Mouse (Mus musculus) ZHBTc4 (cell line): ENCODE measurements around the gene Slc41a3.
A peak's percentile ranks its signal among the peaks of the same experiment; 100 is the strongest.
"Not testable (repeated sequence)": the region's sequence is repeated elsewhere in the genome, so short reads cannot be mapped to it uniquely, and the experiment has no call there.

Experiments
- DNase-seq: peaks from one replicate; pipeline ENCODE4 v3.0.0-alpha.2; 2011; ENCODE audit warnings: low read depth, low spot score

Slc41a3 gene

DNA sequence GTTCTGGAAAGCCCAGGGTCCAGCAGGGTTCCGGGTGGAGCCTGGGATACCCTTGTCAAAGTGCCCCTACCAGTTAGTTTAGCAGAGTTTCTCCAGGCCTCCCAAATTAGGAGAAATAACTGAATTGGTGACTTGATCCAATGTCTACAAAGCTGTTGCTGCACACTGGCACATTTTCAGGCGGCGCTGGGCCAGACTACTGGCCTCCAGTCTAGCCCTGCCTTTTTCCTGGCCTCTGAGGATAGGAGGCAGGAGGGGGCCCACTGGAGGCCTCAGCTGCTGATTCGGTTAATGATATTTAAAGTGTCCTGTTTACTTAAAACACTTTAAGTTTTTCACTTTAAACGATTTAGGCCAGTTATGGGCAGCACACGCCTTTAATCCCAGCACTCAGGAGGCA is 19.7 kb downstream of the Slc41a3 start:
- no peak for DNase-seq

DNA sequence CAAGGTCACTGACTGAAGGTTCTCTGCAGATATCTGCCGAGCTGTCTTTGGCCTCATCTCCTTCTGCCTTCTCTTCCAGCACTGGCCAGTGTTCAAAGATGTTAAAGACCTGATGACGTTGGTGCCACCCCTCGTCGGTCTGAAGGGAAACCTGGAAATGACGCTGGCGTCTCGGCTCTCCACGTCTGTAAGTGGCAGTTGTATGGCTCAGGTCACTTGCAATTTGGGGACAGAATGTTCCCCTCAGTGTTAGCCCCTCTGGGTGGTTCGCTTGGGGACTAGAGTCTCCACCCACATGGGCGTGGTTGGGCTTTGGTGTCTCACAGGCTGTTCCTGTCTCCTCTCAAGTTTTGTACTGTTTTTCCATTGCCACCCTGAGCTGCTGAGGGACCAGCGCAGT is 20.2 kb downstream of the Slc41a3 start:
- DNase-seq, result no peak

DNA sequence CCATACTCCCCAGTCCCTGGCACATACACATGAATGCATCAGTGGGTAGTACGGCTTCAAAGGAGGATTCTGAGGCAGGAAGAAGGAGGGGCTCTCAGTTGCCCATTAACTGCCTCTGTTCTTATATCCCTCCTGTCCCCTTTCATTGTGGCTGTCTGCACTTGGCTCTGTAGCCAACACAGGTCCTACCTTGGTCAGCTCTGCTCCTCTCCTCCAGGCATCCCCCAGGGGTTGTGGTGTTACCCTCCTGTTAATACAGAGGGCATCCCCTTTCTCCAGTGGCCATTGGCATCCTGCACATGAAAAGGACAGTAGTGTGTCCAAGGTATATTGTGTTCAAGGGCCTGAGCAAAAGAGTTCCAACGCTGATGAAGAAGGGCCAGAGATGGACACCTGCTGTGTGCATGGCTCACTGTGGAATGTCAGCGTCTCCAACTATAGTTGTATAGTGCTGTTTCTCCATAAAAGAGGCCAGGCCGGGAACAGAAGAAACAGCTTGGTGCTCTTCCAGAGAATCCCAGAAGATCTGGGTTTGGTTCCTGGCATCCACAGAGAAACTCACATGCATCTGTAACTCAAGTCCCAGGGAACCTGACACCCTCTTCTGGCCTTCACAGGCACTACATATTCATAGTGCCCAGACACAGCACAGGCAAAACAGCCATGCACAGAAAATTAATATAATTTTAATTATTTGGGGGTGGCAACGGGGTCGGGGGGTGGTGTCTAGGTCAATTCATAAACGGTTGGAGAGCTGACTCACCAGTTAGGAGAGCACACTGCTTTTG is 20.9 kb downstream of the Slc41a3 start:
- peak; percentile 31 for DNase-seq

DNA sequence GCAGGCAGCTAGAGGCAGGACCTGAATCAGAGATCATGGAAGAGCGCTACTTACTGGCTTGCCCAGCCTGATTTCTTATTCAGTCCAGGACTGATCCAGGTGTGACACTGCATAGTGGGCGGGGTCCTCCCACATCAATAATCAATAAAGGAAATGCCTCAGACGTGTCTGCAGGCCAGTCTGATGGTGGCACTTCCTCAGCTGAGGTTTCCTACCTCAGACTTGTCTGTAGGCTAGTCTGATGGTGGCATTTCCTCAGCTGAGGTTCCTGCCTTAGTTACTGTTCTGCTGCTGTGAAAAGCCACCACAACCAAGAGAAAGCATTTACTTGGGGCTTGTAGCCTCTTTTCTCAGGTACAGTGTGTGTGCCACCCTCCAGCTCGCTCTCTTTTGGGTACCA is 23.0 kb downstream of the Slc41a3 start:
- DNase-seq, result no peak

DNA sequence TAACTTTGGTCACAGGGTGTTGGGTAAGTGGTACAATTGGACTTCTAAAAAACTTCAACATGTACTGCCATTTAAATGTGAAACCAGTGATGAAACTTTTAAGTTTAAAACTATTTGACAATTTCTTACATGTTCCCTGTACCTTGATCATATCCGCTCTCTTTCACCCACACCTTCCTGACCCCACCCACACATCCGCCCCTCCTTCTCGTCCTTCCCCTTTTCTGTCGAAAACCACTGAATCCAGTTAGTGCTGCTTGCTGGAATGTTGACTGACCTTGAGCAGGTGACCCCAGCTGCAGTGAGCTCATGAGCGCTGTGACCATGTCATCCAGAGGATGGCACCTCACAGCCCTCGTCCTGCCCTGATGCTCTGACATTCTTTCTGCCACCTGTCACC is 25.0 kb downstream of the Slc41a3 start:
- DNase-seq, result peak; percentile 67

DNA sequence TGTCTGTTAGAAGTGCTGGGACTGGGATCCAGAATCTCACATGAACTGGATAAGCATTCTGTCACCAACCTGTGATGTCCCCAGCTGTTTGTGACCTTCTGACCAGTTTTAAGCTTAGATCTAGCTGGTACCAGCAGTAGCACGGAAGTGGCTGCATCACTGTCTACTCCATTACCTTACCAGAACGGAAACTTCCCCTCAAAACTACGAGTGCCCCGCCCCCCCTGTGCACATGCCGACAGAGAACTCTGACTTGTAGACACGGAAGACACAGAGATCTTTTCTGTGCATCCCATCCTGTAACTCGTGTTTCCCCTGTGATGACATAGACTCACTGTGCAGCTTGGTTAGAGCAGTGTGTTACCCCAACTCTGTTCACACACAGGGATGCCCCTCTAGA is 25.9 kb downstream of the Slc41a3 start:
- no peak for DNase-seq

DNA sequence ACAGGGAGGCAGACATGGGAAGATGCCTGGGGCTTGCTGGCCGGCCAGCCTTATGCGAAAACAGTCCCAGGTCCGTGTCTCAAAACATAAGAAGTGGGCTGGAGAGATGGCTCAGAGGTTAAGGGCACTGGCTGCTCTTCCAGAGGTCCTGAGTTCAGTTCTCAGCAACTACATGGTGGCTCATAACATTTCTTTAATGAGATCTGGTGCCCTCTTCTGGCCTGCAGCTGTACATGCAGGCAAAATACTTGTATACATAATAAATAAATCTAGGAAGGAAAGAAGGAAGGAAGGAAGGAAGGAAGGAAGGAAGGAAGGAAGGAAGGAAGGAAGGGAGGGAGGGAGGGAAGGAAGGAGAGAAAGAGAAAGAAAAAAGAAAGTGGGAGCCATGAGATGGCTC is 28.0 kb downstream of the Slc41a3 start:
- DNase-seq, result peak; percentile 50

DNA sequence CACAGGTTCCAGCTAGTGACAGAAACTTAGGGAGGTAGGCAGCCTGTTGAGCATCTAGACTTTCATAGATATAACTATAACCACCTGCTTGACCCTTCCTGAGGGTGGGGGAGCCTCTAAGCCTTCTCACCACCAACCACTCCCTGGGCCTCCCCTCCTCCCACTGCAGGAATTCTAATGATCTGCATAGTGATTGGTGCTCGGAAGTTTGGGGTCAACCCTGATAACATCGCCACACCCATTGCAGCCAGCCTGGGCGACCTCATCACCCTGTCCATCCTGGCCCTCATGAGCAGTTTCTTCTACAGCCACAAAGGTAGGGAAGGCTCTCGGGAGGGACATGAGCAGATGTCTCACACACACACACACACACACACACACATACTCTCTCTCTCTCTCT is 30.6 kb downstream of the Slc41a3 start:
- peak; percentile 72 for DNase-seq

DNA sequence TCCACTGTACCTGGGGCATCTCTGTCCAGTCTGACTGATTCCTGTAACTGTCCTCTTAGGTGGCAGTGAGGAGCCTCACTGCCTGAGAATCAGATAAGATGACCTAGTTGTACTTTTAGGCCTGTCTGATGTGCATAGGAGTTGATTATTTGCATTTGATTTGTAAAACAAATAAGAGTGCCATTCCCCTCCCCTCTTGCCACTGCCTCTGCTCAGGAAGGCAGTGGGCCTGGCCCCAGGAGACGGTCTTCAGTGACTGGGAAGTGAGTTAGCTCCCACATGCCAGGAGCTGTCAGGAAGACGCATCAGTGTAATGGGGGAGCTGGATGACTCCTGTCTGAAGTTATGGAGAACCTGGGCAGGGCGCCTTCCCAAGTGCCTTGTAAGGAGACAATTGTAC is 31.1 kb downstream of the Slc41a3 start:
- peak; percentile 78 for DNase-seq

DNA sequence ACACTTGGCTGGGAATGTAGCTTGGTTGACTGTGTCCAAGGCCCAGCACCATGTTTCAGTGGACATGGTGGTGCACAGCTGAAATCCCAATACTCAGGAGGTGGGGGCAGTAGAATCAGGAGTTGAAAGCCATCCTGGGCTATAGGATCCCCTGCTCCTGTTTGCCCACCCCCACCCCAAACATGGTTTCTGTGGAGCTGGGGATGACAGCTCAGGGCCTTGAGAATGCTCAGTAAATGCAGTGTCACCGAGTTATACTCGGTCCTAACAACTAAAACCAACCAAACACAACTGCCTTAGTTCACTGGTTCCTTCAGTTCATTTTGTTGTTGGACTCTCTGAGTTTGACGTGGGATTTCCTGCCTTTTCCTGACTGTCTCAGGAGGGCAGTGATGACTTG is 38.5 kb downstream of the Slc41a3 start:
- no peak for DNase-seq

DNA sequence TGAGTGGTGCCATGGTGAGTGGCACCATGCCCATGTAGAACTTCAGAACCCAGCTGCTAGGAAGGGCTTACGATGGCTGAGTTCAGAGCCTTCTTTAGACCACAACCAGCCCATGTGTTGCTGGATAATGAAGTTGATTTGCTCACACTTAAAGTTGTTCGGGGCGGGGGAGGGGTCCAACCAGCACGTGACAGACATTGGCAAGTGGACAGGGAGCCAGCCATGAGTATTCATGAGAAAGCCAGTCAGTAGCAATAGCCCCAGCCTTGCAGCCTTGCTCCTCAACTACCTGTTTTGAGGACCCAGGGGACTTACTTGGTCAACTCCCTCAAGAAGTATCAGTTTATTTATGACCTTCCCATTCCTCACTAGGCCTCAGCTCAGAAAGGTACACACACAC is 40.4 kb downstream of the Slc41a3 start:
- DNase-seq, result no peak

DNA sequence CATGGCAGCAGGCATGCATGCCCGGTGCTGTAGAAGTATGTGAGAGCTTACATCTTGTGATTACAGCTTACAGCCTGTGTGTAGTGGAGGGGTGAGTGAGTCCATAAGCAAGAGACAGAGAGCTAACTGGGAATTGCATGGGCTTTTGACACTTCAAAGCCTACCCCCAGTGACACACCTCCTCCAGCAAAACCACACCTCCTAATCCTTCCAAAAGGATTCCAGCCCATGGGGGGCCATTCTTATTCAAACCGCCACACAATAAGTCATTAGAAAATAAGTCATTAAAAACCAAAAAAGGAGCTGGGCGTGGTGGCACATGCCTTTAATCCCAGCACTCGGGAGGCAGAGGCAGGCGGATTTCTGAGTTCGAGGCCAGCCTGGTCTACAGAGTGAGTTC is 43.9 kb downstream of the Slc41a3 start:
- peak; percentile 56 for DNase-seq

DNA sequence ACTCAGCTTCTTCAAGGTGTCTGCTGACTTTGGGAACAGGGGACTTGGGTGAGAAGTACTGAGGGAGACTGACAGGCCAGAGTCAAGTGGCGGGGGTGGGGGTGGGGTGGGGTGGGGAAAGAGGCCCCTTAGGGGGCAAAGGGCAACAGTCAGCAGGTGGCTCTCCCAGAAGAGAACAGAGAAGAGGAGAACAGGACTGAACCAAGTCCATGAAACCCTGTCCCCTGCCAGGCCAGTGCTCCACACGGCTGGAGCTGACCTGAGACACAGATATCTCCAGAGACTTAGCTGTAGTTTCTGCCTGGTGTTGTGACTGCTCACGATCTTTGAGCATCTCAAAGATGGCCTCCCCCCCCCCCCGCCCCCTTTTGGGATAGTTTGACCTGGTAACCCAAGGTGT is 44.8 kb downstream of the Slc41a3 start:
- DNase-seq, result no peak

DNA sequence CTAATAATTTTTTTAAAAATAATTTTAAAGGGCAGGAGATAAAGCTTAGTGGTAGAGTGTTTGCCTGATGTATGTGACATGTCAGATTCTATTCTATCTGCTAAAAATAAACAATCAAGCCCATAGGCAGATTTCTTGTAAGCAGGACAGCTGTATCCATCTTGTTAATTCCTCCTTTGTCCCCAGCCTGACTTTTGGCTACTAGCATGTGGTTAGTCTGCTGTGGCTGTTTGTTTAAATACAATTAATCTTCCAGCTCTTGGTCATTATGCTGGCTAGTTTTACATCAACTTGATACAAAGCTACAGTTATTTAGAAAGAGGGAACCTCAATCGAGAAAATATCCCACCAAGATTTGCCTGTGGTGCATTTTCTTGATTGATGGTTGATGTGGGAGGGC is 46.1 kb downstream of the Slc41a3 start:
- DNase-seq, result no peak

DNA sequence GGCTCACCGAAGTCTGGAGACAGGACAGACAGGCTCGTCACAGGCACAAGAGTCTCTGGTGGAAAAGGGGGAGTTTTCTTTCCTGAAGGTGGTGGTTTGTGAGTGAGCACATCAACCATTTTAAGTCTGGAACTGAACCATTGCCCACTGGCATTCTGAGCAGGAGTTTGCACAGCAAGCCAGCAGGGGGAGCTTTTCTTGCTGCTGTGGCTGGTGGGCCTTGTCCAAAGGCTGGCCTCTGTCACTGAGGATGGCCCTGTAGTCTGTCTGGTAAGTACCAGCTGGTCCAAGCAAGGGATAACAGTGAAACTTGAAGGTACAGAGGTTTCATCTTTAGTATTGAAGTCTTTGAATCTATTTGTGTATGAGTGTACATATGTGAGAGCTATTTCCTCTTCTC is 49.2 kb downstream of the Slc41a3 start:
- DNase-seq, result peak; percentile 59

DNA sequence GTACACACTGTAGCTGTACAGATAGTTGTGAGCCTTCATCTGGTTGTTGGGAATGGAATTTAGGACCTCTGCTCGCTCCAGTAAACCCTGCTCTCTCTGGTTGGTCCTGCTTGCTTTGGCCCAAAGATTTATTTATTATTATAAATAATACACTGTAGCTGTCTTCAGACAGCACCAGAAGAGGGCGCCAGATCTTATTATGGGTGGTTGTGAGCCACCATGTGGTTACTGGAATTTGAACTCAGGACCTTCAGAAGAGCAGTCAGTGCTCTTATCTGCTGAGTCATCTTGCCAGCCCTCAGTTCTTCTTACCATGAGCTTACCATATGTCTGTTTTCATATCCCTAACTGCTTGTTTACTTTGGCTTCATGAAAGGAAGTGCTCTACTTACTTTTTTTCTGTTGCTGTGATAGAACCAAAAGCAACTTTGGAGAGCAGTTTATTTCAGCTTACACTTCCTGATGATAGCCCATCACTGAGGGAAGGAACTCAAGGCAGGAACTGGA is 51.9 kb downstream of the Slc41a3 start:
- not testable (repeated sequence) for DNase-seq

DNA sequence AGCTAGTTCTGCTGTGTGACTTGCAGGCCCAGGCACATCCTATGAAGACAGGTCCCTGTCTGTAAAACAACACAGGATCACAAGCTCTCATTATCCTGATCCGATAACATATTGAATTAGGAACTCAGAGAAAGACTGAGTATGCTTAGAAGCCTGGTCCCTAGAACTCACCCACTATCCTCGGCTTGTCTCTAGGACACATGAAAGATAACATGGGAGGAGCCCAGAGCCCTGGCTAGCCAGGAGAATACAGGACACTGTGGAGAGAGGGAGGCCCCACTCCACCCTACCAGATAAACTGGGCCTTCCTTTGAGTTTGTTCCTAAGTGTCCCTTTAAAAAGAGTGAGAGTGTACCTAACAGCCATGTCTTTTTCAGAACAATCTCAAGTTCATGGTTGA is 55.4 kb downstream of the Slc41a3 start:
- no peak for DNase-seq

DNA sequence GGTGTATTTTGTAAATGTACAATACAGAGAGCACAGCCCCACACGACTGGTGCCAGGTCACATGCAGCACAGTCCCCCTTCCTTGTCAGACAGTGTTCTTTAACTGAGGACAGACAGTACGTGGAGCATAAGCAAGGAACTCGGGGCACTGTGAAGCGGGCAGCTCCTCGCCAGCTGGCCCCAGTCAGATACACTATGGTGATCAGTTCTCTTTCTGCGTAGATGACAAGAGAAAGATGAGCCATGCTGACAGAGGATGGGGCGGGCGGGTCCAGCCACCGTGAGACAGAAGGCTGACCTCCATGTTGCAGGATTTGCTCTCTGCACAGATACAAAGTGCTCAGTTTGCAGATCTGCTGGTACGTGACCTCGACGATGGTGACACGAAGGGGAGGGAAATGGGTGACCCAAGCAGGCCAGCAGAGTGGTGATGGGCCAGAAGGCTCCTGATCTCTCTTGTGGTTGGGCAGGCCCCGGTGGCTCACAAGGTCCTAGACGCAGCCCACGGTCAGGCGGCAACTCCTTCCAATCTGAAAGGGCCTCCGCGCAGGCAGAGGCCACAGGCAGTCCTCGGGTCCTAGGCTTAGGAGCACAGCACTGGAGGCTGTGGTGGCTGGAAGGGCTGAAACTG is 56.0 kb downstream of the Slc41a3 start:
- no peak for DNase-seq

DNA sequence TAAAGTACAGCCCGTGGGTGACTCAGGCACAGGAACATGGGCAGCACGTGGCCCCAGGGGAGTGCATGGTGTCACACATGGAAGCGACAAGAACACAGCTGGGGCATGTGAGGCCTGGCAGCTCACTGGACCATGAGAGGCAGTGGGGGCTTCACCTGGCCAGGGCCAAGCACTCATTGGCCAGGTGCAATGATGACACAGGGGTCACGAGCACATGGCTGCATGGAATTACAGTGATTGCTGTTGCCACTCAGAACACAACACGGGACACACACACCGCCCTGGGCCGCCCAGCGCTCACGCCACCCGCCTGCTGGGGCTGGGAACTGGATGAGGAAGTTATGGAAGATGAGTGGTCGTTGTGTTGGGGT is 56.5 kb downstream of the Slc41a3 start:
- DNase-seq, result peak; percentile 61

DNA sequence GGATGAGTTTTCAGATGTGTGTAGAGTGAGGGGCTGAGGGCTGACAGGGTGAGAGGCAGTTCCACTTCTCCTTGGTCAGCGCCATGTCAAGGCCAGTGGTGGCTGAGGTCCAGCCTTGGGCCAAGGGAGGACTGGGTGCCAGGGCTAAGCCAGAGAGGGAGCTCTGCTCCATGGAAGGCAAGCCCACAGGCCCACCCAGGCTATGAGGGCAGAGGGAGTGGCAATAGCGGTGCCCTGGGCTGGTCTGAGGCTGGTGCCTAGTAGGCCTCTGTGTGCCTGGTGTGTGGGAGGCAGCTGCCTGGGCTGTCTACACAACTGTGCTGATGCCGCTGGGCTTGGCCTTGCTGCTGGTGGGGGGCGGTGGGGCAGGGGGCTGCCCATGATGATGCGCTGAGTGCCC is 57.6 kb downstream of the Slc41a3 start:
- no peak for DNase-seq

DNA sequence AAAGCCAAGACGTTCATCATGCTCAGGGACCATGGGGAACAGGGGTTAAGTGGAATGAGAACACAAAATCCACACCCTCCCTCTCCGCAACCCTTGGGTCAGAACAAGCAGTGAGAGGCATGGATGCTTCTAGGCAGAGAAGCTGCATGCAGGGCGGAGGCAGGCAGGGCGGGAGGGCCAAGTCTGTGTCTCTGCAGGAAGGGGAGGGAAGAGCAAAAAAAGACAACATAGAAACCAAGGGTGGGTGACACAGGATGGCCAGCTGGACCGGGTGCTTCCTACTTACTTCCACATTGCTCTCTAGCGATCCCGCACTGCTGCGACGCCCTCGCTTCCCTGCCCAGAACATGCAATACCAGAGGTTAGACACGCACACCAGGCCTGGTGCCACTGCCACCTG is 59.2 kb downstream of the Slc41a3 start:
- DNase-seq, result no peak

DNA sequence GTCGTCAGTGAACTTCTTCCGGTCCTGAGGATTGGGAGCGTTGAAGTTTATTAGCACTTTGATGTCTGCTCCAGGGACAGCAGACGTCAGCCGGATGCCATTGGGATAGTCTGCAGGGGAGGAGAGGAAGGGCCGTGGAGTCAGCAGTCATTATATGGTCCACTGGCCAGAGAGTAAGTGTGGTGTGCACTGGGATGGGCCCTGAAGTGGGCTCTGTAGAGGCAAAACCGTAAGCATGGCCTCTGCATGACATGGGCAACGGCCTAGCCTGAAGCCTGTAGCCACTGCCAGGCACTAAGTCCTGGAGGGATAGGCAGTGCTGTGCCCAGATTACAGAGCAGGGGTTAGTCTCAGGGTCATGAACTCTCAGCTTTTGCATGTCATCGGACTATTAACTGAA is 64.2 kb downstream of the Slc41a3 start:
- DNase-seq, result no peak

DNA sequence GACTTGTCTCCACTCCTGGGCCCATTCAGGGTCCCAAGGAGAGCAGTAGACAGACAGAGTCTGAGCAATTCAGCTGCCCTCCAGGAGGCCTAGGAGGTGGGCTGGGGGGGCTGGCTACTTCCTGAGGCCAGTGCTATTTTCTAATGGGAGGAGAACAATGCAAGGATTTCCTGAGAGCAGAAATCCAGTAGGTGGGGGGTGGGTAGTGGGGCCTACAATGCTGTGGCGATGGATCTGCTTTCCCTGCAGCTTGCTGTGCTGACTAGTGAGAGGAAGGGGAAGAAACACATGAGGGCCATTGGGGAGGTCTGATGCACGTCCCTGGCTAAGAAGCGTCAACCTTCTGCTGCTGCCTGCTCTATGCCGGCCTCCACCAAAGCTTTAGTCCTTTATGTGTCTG is 74.2 kb downstream of the Slc41a3 start:
- no peak for DNase-seq
